Mouse (Mus musculus) ES-E14 (cell line): ENCODE measurements around the gene Apobec3.

ENCODE experiments used
- CHD2 ChIP-seq: IDR thresholded peaks from 2 replicates; pipeline ENCODE4 v1.6.1; 2014; ENCODE audit warnings: mild to moderate bottlenecking, low read depth, low read length, inconsistent platforms
- HCFC1 ChIP-seq: IDR thresholded peaks from 2 replicates; pipeline ENCODE4 v1.6.1; 2012; ENCODE audit warnings: low read length, inconsistent platforms, borderline replicate concordance; ENCODE audit not compliant: insufficient read depth
- MAFK ChIP-seq: IDR thresholded peaks from 2 replicates; pipeline ENCODE4 v1.6.1; 2014; ENCODE audit warnings: mild to moderate bottlenecking, low read depth, low read length, inconsistent platforms; ENCODE audit not compliant: insufficient read depth

DNA sequence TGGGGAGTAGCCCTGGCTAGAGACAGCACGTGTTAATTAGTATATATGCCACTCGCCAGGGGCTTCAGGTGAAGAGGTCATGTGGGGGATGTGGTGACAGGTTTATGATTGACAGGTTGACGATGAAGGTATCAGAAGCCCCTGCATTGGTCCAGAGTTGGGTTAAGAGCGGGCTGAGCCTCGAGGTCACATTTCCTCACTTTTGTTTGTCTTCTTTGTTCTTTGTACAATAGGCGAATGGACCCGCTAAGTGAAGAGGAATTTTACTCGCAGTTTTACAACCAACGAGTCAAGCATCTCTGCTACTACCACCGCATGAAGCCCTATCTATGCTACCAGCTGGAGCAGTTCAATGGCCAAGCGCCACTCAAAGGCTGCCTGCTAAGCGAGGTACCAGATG lies 13.8 kb downstream of the Apobec3 start:
- TF ChIP-seq HCFC1 (no peak), MAFK (no peak), CHD2 (no peak)
